Mouse (Mus musculus) E14TG2a.4 (cell line): ENCODE measurements around the gene Bid.
A peak's percentile ranks its signal among the peaks of the same experiment; 100 is the strongest.
"Not testable (repeated sequence)": the region's sequence is repeated elsewhere in the genome, so short reads cannot be mapped to it uniquely, and the experiment has no call there.

Experiments
- H3K27me3 ChIP-seq: 2 replicates; pipeline ENCODE4 v1.6.1; 2014; ENCODE audit warnings: low read length, control low read depth; ENCODE audit not compliant: insufficient read depth
- H3K36me3 ChIP-seq: 2 replicates; pipeline ENCODE4 v1.6.1; 2014; ENCODE audit warnings: low read length, control low read depth; ENCODE audit not compliant: insufficient read depth
- H3K4me1 ChIP-seq: replicated peaks from 2 replicates; pipeline ENCODE4 v1.6.1; 2014; ENCODE audit warnings: low read depth, low read length, control low read depth
- H3K4me3 ChIP-seq: replicated peaks from 2 replicates; pipeline ENCODE4 v1.5.1; 2014; ENCODE audit warnings: mild to moderate bottlenecking, low read length
- H3K9me3 ChIP-seq: 2 replicates; pipeline ENCODE4 v1.6.1; 2014; ENCODE audit warnings: low read length, control low read depth
- CTCF ChIP-seq: conservative IDR thresholded peaks from 2 replicates; pipeline ENCODE4 v1.5.1; 2014; ENCODE audit warnings: low read length
- NANOG ChIP-seq: IDR thresholded peaks from 2 replicates; pipeline ENCODE4 v1.6.1; 2014; ENCODE audit warnings: borderline replicate concordance, low read length, mixed read lengths
- POU5F1 ChIP-seq: IDR thresholded peaks from 2 replicates; pipeline ENCODE4 v1.6.1; 2014; ENCODE audit warnings: low read length, borderline replicate concordance

Gene Bid

GRCm38 (mm10) chr6:120913783-120914182, 2.9 kb downstream of the Bid start:
- Histone ChIP-seq H3K4me3 (no peak overlapping the region; the same call in 1 of the 2 replicates), H3K36me3 (peaks cover 42% of the 10 kb centered on the region), H3K9me3 (no peaks in the 10 kb centered on the region), H3K27me3 (no peaks in the 10 kb centered on the region), H3K4me1 (peaks cover 71% of the 10 kb centered on the region)
- no peak for TF ChIP-seq NANOG
- TF ChIP-seq POU5F1 = no peak
- TF ChIP-seq CTCF = no peak

- TF ChIP-seq NANOG = no peak
- no peak for TF ChIP-seq CTCF
- no peak for TF ChIP-seq POU5F1
- Histone ChIP-seq H3K27me3 (no peaks in the 10 kb centered on the region), H3K36me3 (peaks cover 42% of the 10 kb centered on the region), H3K9me3 (no peaks in the 10 kb centered on the region), H3K4me1 (peaks cover 71% of the 10 kb centered on the region), H3K4me3 (no peak overlapping the region)
Observed at GRCm38 (mm10) chr6:120912931-120913330, 3.7 kb downstream of the Bid start.

- Histone ChIP-seq H3K9me3 (no peaks in the 10 kb centered on the region), H3K36me3 (peaks cover 48% of the 10 kb centered on the region), H3K27me3 (no peaks in the 10 kb centered on the region), H3K4me1 (peaks cover 80% of the 10 kb centered on the region), H3K4me3 (peak overlapping the region; percentile 17; the same call in 1 of the 2 replicates)
- no peak for TF ChIP-seq CTCF
- TF ChIP-seq POU5F1 = no peak
- TF ChIP-seq NANOG = no peak
Observed at GRCm38 (mm10) chr6:120911213-120912007, 5.2 kb downstream of the Bid start.

- Histone ChIP-seq H3K27me3 (no peaks in the 10 kb centered on the region), H3K9me3 (no peaks in the 10 kb centered on the region)
- TF ChIP-seq NANOG (no peak), POU5F1 (no peak), CTCF (no peak)
Observed at GRCm38 (mm10) chr6:120909501-120909900, 7.2 kb downstream of the Bid start.

GRCm38 (mm10) chr6:120907876-120908597, 8.6 kb downstream of the Bid start:
- H3K9me3 ChIP-seq, H3K27me3 ChIP-seq: not testable (repeated sequence)
- Histone ChIP-seq H3K36me3 (peaks cover 40% of the 10 kb centered on the region), H3K4me3 (peak overlapping the region; percentile 11; the same call in 1 of the 2 replicates), H3K4me1 (peaks cover 77% of the 10 kb centered on the region)

More at GRCm38 (mm10) chr6:120909501-120909900, 7.2 kb downstream of the Bid start:
- no peak overlapping the region for H3K4me3 ChIP-seq
- H3K36me3 ChIP-seq = peaks cover 53% of the 10 kb centered on the region
- peaks cover 80% of the 10 kb centered on the region for H3K4me1 ChIP-seq

DNA sequence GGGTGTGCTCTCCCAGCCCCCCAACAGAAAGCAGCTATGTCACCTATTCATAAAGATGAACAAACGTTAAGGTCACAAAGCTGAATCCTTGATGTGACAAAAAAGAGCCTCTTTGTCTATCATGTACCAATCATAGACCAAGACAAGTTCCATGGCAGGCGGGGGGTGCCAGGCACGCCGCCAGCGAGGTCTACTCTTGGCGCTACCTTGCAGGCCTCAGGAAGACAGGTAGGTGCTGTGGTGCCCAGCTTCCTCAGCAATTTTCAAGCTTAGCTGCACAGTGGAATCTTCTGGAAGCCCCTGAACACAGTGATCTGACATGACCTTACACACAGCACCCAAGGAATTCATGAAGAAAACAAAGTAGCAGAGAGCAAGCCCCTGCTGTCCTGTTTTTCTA, 10.1 kb downstream of the Bid start:
- peaks cover 77% of the 10 kb centered on the region for H3K4me1 ChIP-seq
- TF ChIP-seq CTCF (no peak), NANOG (no peak), POU5F1 (no peak)
- 0 out of 2 replicates have a peak overlapping the region, but pooled peaks have one; percentile 26 for H3K4me3 ChIP-seq
- peaks cover 36% of the 10 kb centered on the region for H3K36me3 ChIP-seq
- H3K27me3 ChIP-seq = no peaks in the 10 kb centered on the region
- no peaks in the 10 kb centered on the region for H3K9me3 ChIP-seq

- no peak for TF ChIP-seq POU5F1
- no peak for TF ChIP-seq CTCF
- no peak for TF ChIP-seq NANOG
- H3K9me3 ChIP-seq = no peaks in the 10 kb centered on the region
- no peak overlapping the region for H3K4me3 ChIP-seq
- peaks cover 38% of the 10 kb centered on the region for H3K36me3 ChIP-seq
- no peaks in the 10 kb centered on the region for H3K27me3 ChIP-seq
- peaks cover 78% of the 10 kb centered on the region for H3K4me1 ChIP-seq
Observed at GRCm38 (mm10) chr6:120905111-120905510, 11.5 kb downstream of the Bid start.

- TF ChIP-seq NANOG (no peak), POU5F1 (no peak), CTCF (no peak)
Observed at GRCm38 (mm10) chr6:120903961-120904360, 12.7 kb downstream of the Bid start.

More at GRCm38 (mm10) chr6:120903961-120904360, 12.7 kb downstream of the Bid start:
- Histone ChIP-seq H3K36me3 (peaks cover 49% of the 10 kb centered on the region), H3K27me3 (no peaks in the 10 kb centered on the region), H3K4me3 (peak overlapping the region; percentile 37; the same call in 1 of the 2 replicates), H3K9me3 (no peaks in the 10 kb centered on the region), H3K4me1 (peaks cover 77% of the 10 kb centered on the region)
